21 mouse cellular contexts compared by ENCODE assay signal in genomic region chr5:112991245-112991644, GRCm38 (mm10). TPM values are rescaled to one million over a fixed set of nuclear protein-coding genes. Genes with fewer than 3 reads are reported as not detected.
A peak's percentile ranks its signal among the peaks of the same experiment; 100 is the strongest.
DNase-seq lines count a peak whose midpoint lies in the region; ATAC-seq lines count a peak whose summit lies in the region.
"Had no signal": no experiment of that assay in that cellular context is flagged by ENCODE, and none has a peak within 500 bp of the region (broad histone marks: within the 10 kb centered on the region; RNA-seq: fewer than 3 reads in every experiment).

No protein-coding gene starts in this region.

- peak; percentile 38; the same call in 1 of the 2 replicates for ATAC-seq in frontal cortex, adult (ENCODE audit: low TSS enrichment)
- ATAC-seq in monocyte, adult 5-6 weeks (replicated peaks; ENCODE audit: insufficient number of reproducible peaks, low FRiP score, low TSS enrichment, poor library complexity, severe bottlenecking): peak; percentile 16; the same call in 1 of the 2 replicates
- ATAC-seq: forebrain, embryonic 15.5 days; hindbrain, postnatal 0 days; inflammation-experienced regulatory T-cells, adult 6 months; intestine, embryonic 16.5 days had no signal

- no peak for DNase-seq in frontal cortex, adult 2 months (ENCODE audit: extremely low spot score in 1 of 2, low spot score in 1 of 2)
- peak; percentile 34 for DNase-seq in brain, adult 2 months (ENCODE audit: low read depth, low spot score)
- no peak for DNase-seq in adipocyte (ENCODE audit: low spot score)
- no peak for DNase-seq in spleen, postnatal 4 days (ENCODE audit: low spot score in 2 of 2)
- DNase-seq: adrenal gland, adult 8-10 months; adrenal gland, postnatal 25 days; B cell, adult 2 months; cerebellum, adult 18-20 months; cerebellum, adult 9-10 months; cerebellum, postnatal 14 days; gastrocnemius, adult 2 months; gastrocnemius, postnatal 14 days; heart, adult 11 months had no signal

RNA-seq across cellular contexts. Expression of gene Grk3, which starts 24.3 kb away (rescaled TPM):
- polyA plus RNA-seq in frontal cortex, adult 2 months (2012; rRNA removed): 55.7 and 62.3 TPM in 2 replicates
- 295 to 342 TPM (median 339 TPM) in 3 replicates for total RNA-seq in monocyte, adult 5-6 weeks (2017)
- total RNA-seq: CH12.LX had no signal
- polyA plus RNA-seq: G1E had no signal
